Mouse (Mus musculus) forebrain, postnatal 0 days (tissue): ENCODE results near the gene Gigyf2. TPM values are rescaled to one million over a fixed set of nuclear protein-coding genes. Genes with fewer than 3 reads are reported as not detected.
"Not testable (repeated sequence)": the region's sequence is repeated elsewhere in the genome, so short reads cannot be mapped to it uniquely, and the experiment has no call there.

Source experiments
- ATAC-seq: fragments of 200-750 bp; cut with Nextera tagmentation; 2 replicates; pipeline ENCODE4 v1.8.0; 2017; ENCODE audit warnings: mild to moderate bottlenecking, moderate library complexity
- DNase-seq: peaks from one replicate; pipeline ENCODE4 v3.0.0-alpha.2; 2015
- H3K27ac ChIP-seq: fragments of 300-500 bp; sonication (generic); 2 replicates; pipeline ENCODE4 v1.5.1; 2014; ENCODE audit warnings: low read depth, mild to moderate bottlenecking, antibody characterized with exemption, low read length, moderate library complexity, mixed read lengths
- H3K27me3 ChIP-seq: fragments of 300-500 bp; sonication (generic); 2 replicates; pipeline ENCODE4 v1.6.1; 2014; ENCODE audit warnings: mild to moderate bottlenecking, low read length, mixed read lengths; ENCODE audit not compliant: insufficient read depth
- H3K36me3 ChIP-seq: fragments of 300-500 bp; sonication (generic); 2 replicates; pipeline ENCODE4 v1.6.1; 2014; ENCODE audit warnings: mild to moderate bottlenecking, moderate library complexity; ENCODE audit not compliant: insufficient read depth
- H3K4me1 ChIP-seq: fragments of 300-500 bp; sonication (generic); 2 replicates; pipeline ENCODE4 v1.6.1; 2014; ENCODE audit warnings: antibody characterized with exemption; ENCODE audit not compliant: insufficient read depth
- H3K4me2 ChIP-seq: fragments of 300-500 bp; sonication (generic); 2 replicates; pipeline ENCODE4 v1.6.1; 2014; ENCODE audit warnings: low read depth, mild to moderate bottlenecking, moderate library complexity
- H3K4me3 ChIP-seq: fragments of 300-500 bp; sonication (generic); 2 replicates; pipeline ENCODE4 v1.5.1; 2014; ENCODE audit warnings: low read depth, low read length, mixed read lengths
- H3K9ac ChIP-seq: fragments of 300-500 bp; sonication (generic); 2 replicates; pipeline ENCODE4 v1.6.1; 2014; ENCODE audit warnings: mild to moderate bottlenecking
- H3K9me3 ChIP-seq: fragments of 300-500 bp; sonication (generic); 2 replicates; pipeline ENCODE4 v1.6.1; 2016; ENCODE audit warnings: low read length
- CTCF ChIP-seq: sonication (generic); IDR thresholded peaks from 2 replicates; pipeline ENCODE4 v1.5.1; 2016; ENCODE audit warnings: antibody characterized with exemption, control low read depth, low read depth
- WGBS: fragments of 180-500 bp; shearing (Covaris S2); extraction: QIAGEN DNeasy Blood & Tissue Kit; methylation state at CpG from one replicate; pipeline ENCODE4 v1.1.7; 2014; 5-methylcytosine and 5-hydroxymethylcytosine counted together
- polyA plus RNA-seq: library from polyadenylated mRNA; unstranded; fragments of >200 nt; fragmentation: Nextera tagmentation; extraction: Ambion mirVana; gene quantifications from 2 replicates; pipeline ENCODE4 v1.2.1, GENCODE M21; 2015
- total RNA-seq: library from RNA; depleted of rRNA; stranded (reverse); fragments of >200 nt; gene quantifications from 2 replicates; pipeline ENCODE4 v1.2.3, GENCODE M21; 2014

Gene Gigyf2
- total and polyA plus RNA-seq, 2 experiments from 2014 or later = 44.3 to 69.0 TPM

DNA sequence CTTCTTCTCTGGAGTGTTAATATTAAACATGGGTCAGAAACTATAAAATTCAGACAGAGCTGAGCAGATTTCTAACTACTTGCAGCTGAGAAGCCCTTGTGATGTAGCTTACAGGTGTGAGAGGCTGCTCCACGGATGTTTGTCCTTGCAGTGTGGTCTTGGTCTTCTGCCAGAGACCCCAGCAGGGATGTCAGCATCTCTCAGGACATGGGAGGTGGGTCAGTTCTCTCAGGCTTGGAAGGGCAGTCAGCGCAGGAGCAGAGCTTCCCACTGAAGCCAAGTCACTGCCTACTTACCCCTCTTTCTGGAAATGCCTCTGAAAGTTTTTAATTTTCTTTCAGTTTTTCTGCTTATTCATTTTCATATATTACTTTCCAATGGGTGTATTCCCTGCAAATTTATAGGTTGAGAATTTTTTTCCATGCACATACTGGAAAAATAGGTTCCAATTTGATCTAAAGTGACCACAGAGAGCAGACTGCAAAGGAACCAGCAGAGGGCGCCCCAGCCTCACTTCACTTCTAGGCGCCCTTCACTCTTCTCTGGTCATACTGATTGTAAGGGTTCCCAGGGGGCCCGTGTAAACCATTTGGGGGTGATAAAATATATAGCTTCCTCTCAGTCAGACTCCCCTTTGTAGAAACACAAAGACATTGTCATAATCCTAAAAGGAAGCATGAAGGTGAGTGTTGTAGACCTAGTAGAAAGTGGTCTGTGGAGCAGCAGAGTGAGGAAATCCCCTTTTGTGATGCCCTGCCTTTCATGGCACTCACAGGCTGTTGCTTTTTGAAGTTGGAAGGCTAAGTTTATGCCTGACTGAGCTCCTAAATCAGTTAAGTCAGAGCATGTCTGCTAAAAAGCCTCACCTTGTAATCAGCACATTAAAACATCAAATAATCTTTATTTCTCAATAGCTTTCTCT lies 120.6 kb downstream of the Gigyf2 start:
- Histone ChIP-seq H3K27ac (no peak overlapping the region), H3K4me3 (no peak overlapping the region), H3K4me2 (no peak overlapping the region), H3K4me1 (no peaks in the 10 kb centered on the region), H3K9ac (no peak overlapping the region), H3K36me3 (peaks cover 71% of the 10 kb centered on the region), H3K9me3 (no peaks in the 10 kb centered on the region), H3K27me3 (no peaks in the 10 kb centered on the region)
- WGBS = 34% methylated on average over 5 of the region's 5 CpGs
- peak; percentile 76 for DNase-seq
- peak; percentile 78 for ATAC-seq
- TF ChIP-seq CTCF = peak; percentile 82

DNA sequence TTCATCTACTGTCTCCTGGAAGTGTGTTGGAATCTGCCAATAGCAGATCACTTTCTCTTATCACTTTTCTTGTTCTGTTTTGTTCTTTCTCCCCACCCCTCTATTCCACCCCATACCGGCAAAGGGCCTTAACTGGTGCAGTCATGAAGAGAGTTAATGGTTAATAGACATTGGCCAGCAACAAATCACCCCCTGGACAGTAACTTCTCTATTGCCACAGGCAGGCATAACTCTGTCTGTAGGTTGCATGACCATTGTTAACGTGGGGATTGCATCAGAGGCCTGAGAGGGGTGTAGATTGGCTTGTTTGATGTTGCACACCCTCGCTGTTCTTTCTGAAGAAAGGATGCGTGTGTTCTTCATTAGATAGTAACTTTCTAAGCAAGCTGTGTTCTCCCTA lies 122.6 kb downstream of the Gigyf2 start:
- TF ChIP-seq CTCF = no peak
- Histone ChIP-seq H3K9ac (no peak overlapping the region), H3K36me3 (peaks cover 55% of the 10 kb centered on the region), H3K4me1 (no peaks in the 10 kb centered on the region), H3K4me2 (no peak overlapping the region), H3K9me3 (no peaks in the 10 kb centered on the region), H3K27me3 (no peaks in the 10 kb centered on the region), H3K4me3 (no peak overlapping the region), H3K27ac (no peak overlapping the region)
- 93% methylated on average over 4 of the region's 4 CpGs for WGBS
- DNase-seq (no peak), ATAC-seq (no peak)

DNA sequence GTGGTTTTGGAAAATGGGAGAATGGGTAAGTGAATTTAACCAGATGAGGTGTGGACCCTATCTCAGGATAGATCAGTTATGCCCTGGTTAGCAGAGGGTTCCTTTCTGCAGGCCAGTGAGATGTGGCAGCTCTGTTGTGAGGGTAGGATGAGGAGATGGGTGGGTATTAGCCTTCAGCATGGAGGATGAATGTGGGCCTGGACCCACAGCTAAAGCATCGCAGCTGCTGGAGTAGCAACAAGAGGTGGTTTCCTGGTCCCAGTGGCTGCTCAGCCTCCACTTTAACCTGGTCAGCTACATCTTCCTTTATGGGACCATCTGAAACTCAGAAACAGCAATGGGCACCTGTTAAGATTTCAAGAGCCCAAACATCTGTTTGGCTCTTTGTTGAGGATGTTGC lies 129.6 kb downstream of the Gigyf2 start:
- no peaks in the 10 kb centered on the region for H3K4me1 ChIP-seq
- TF ChIP-seq CTCF = no peak
- H3K9me3 ChIP-seq = no peaks in the 10 kb centered on the region
- no peak overlapping the region for H3K4me3 ChIP-seq
- H3K36me3 ChIP-seq = 0 out of 2 replicates have a peak, but pooled peaks cover 2% of the 10 kb centered on the region
- ATAC-seq (no peak), DNase-seq (no peak)
- no peak overlapping the region for H3K27ac ChIP-seq
- no peak overlapping the region for H3K9ac ChIP-seq
- no peak overlapping the region for H3K4me2 ChIP-seq
- no peaks in the 10 kb centered on the region for H3K27me3 ChIP-seq
- WGBS = 97% methylated on average over 1 of the region's 1 CpGs

DNA sequence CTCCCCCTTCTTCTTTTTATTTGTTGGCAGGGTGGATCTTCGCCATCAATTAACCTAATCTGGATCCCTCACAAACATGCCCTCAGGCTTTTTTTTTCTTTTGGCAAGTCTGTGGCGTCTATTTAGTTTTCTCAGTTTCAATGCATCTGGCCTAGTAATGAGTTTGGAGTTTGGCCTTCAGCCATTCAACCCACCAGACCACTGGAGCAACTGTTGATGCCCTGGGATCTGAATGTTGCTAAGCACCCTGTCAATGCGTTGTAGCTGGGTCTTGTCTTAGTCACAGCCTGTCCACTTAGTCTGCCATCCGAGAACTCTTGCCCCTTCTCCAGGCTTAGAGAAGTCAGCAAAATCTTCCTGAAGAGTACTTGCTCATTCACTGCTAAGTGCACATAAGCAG lies 131.2 kb downstream of the Gigyf2 start:
- no peaks in the 10 kb centered on the region for H3K36me3 ChIP-seq
- DNase-seq = no peak
- H3K4me2 ChIP-seq = no peak overlapping the region
- TF ChIP-seq CTCF = no peak
- no peaks in the 10 kb centered on the region for H3K27me3 ChIP-seq
- WGBS = 56% methylated on average over 4 of the region's 4 CpGs
- peak; percentile 42; the same call in 1 of the 2 replicates for ATAC-seq
- H3K4me1 ChIP-seq = no peaks in the 10 kb centered on the region
- H3K27ac ChIP-seq = no peak overlapping the region
- no peaks in the 10 kb centered on the region for H3K9me3 ChIP-seq
- H3K9ac ChIP-seq = no peak overlapping the region
- no peak overlapping the region for H3K4me3 ChIP-seq

DNA sequence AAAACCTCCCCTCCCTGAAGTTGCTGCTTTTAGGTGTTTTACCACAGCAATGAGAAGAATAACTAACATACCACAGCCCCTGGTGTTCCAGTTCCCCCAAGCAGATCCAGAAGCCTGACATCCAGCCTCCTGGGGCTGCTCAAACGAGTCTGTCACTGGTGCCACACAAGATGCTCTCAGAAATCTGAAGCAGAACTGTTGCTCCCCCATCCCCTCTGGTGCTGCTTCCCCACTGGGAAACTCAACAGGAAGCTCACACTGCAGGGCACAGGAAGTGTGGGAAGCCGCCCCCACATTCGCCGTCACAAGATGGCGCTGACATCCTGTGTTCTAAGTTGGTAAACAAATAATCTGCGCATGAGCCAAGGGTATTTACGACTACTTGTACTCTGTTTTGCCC lies 133.1 kb downstream of the Gigyf2 start:
- not testable (repeated sequence) for H3K9me3 ChIP-seq, H3K27me3 ChIP-seq, H3K4me2 ChIP-seq, H3K4me3 ChIP-seq, H3K36me3 ChIP-seq, H3K4me1 ChIP-seq, H3K27ac ChIP-seq, DNase-seq, H3K9ac ChIP-seq, ATAC-seq
- 91% methylated on average over 5 of the region's 7 CpGs for WGBS

DNA sequence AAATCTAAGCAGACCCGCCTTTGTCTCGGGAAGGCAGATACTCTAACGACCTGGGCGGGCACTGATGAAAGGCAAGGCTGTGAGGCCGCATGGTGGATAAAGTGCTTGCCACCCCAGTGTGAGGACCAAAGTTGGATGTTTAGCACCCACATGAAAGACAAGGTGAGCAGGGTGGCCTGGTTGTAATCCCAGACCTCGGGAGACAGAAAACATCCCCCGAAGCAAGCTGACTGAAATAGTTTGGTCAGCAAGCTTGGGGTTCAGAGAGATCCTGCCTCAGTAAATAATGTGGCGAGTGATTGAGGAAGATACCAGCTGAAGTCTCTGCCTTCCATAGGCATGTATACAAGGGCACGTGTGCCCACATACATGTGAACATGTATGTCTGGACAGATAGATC lies 140.7 kb downstream of the Gigyf2 start:
- Histone ChIP-seq H3K4me3 (no peak overlapping the region), H3K9me3 (no peaks in the 10 kb centered on the region), H3K36me3 (no peaks in the 10 kb centered on the region), H3K27me3 (no peaks in the 10 kb centered on the region), H3K4me1 (no peaks in the 10 kb centered on the region), H3K4me2 (no peak overlapping the region), H3K27ac (no peak overlapping the region), H3K9ac (no peak overlapping the region)
- WGBS = 72% methylated on average over 9 of the region's 9 CpGs
- ATAC-seq (no peak), DNase-seq (no peak)
- TF ChIP-seq CTCF = no peak

DNA sequence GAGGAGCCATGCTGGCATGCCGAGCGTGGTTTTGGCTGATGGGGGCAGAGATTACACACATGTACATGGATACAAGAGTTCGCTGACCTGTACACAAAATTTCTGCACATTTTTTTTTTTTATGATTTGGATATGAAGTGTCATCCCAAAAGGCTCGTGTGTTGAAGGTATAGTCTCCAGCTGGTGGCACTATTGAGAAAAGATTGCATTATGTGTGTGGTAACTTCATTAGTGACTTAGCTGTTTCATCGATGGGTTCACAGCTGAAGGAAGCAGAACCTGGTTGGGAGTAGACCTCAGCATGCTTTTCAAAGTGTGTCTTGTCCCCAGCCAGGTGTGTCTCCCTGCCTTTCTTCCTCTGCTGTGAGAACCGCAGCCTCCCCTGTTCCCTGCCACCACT lies 141.5 kb downstream of the Gigyf2 start:
- Histone ChIP-seq H3K9me3 (no peaks in the 10 kb centered on the region), H3K4me2 (no peak overlapping the region), H3K27me3 (no peaks in the 10 kb centered on the region), H3K36me3 (no peaks in the 10 kb centered on the region), H3K4me3 (no peak overlapping the region), H3K27ac (no peak overlapping the region), H3K4me1 (no peaks in the 10 kb centered on the region), H3K9ac (no peak overlapping the region)
- peak; percentile 45 for TF ChIP-seq CTCF
- 73% methylated on average over 6 of the region's 6 CpGs for WGBS
- peak; percentile 32; the same call in 1 of the 2 replicates for ATAC-seq
- DNase-seq = peak; percentile 40

DNA sequence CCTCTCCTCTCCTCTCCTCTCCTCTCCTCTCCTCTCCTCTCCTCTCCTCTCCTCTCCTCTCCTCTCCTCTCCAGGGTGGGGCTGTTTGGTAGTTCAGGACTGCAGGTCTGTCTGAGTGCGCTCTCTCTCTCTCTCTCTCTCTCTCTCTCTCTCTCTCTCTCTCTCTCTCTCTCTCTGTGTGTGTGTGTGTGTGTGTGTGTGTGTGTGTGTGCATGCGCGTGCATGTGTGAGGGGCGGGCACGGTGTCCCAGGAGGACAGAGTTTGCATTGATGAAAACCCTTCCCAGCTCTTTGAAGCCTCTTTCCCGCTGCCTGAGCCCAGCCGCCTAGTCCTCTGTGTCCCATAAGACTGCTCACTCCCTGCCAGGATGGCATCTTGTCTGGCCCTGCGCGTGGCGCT lies 143.2 kb downstream of the Gigyf2 start, which contains the start of gene Snorc:
TSS of gene Snorc (plus strand) at position 301 of the 400 bp plus-strand sequence.
- not testable (repeated sequence) for DNase-seq, H3K27me3 ChIP-seq, H3K4me2 ChIP-seq, H3K36me3 ChIP-seq, H3K4me3 ChIP-seq, H3K9ac ChIP-seq, H3K9me3 ChIP-seq, H3K27ac ChIP-seq, ATAC-seq, H3K4me1 ChIP-seq
- WGBS = 28% methylated on average over 10 of the region's 10 CpGs
